Mouse (Mus musculus): ENCODE measurements around the gene Gm17660.

Gm17660 gene

GRCm38 (mm10) chr5:104080736-104081135 is 3.3 kb upstream of the Gm17660 start:
- no peak for DNase-seq

GRCm38 (mm10) chr5:104076361-104076760 is 1.0 kb downstream of the Gm17660 start:
- DNase-seq, result no peak

GRCm38 (mm10) chr5:104074388-104074787 is 3.0 kb downstream of the Gm17660 start:
- DNase-seq, result peak; percentile 62 to 90

GRCm38 (mm10) chr5:104073602-104074001 is 3.8 kb downstream of the Gm17660 start:
- DNase-seq, result no peak

- DNase-seq, result no peak
Measured at GRCm38 (mm10) chr5:104072272-104072886, 5.0 kb downstream of the Gm17660 start.

- no peak for DNase-seq
Measured at GRCm38 (mm10) chr5:104071048-104071447, 6.4 kb downstream of the Gm17660 start.

- DNase-seq, result peak in 1 of 2 experiments; percentile 54
Measured at GRCm38 (mm10) chr5:104068751-104069150, 8.7 kb downstream of the Gm17660 start.

GRCm38 (mm10) chr5:104062773-104063551 is 14.4 kb downstream of the Gm17660 start:
- DNase-seq, result no peak

GRCm38 (mm10) chr5:104061936-104062772 is 15.3 kb downstream of the Gm17660 start:
- DNase-seq, result no peak

GRCm38 (mm10) chr5:104060429-104060828 is 17.0 kb downstream of the Gm17660 start:
- no peak for DNase-seq

- no peak for DNase-seq
Measured at GRCm38 (mm10) chr5:104059628-104060027, 17.8 kb downstream of the Gm17660 start.

- DNase-seq, result peak; percentile 30 to 72
Measured at GRCm38 (mm10) chr5:104058021-104058420, 19.4 kb downstream of the Gm17660 start.

GRCm38 (mm10) chr5:104056295-104056694 is 21.1 kb downstream of the Gm17660 start:
- DNase-seq, result no peak

GRCm38 (mm10) chr5:104055816-104056215 is 21.6 kb downstream of the Gm17660 start:
- DNase-seq, result no peak

GRCm38 (mm10) chr5:104054938-104055337 is 22.5 kb downstream of the Gm17660 start:
- DNase-seq, result no peak

GRCm38 (mm10) chr5:104052956-104053355 is 24.5 kb downstream of the Gm17660 start:
- peak in 1 of 2 experiments; percentile 49 for DNase-seq

- peak in 1 of 2 experiments; percentile 27 for DNase-seq
Measured at GRCm38 (mm10) chr5:104048139-104048538, 29.3 kb downstream of the Gm17660 start.

- no peak for DNase-seq
Measured at GRCm38 (mm10) chr5:104047200-104048105, 30.0 kb downstream of the Gm17660 start.

- DNase-seq, result peak; percentile 99
Measured at GRCm38 (mm10) chr5:104046256-104047199, 30.9 kb downstream of the Gm17660 start, which contains the start of gene Nudt9. TSS of gene Nudt9 (plus strand) at chr5:104046306.

- DNase-seq, result no peak
Measured at GRCm38 (mm10) chr5:104043704-104044103, 33.7 kb downstream of the Gm17660 start.

- peak in 1 of 2 experiments; percentile 49 for DNase-seq
Measured at GRCm38 (mm10) chr5:104042906-104043305, 34.5 kb downstream of the Gm17660 start.

All from kidney, postnatal 36 days (tissue).